Mouse (Mus musculus): Measurements from ENCODE around the gene Mast4.

DNA sequence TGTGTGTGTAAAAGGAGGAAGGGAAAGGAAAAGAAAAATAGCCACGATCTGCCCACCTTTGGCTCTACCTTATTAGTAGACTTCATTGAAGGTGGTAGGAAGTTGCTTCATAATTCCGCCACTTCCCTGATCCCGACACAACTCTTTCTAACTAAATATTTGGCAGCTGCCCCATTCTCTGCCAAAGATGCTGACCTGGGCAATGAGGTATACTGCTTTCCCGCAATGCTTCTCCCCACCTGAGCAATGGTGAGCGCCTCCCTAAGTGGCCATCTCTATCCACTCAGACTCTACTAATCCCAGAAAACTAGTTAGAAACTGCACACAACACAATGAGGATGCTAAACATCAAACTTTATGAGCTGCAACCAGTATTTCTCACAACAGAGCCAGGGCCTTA lies 129.1 kb downstream of the Mast4 start:
- TF ChIP-seq POLR2A (IDR thresholded peaks at IDR 0.05; ENCODE audit: borderline replicate concordance, low read depth, low read length): no peak
- no peak for TF ChIP-seq CTCF (IDR thresholded peaks at IDR 0.05; ENCODE audit: low read depth, low read length)
